Mouse (Mus musculus): Measurements from ENCODE around the gene Baiap3.
A peak's percentile ranks its signal among the peaks of the same experiment; 100 is the strongest.

The Baiap3 gene

DNA sequence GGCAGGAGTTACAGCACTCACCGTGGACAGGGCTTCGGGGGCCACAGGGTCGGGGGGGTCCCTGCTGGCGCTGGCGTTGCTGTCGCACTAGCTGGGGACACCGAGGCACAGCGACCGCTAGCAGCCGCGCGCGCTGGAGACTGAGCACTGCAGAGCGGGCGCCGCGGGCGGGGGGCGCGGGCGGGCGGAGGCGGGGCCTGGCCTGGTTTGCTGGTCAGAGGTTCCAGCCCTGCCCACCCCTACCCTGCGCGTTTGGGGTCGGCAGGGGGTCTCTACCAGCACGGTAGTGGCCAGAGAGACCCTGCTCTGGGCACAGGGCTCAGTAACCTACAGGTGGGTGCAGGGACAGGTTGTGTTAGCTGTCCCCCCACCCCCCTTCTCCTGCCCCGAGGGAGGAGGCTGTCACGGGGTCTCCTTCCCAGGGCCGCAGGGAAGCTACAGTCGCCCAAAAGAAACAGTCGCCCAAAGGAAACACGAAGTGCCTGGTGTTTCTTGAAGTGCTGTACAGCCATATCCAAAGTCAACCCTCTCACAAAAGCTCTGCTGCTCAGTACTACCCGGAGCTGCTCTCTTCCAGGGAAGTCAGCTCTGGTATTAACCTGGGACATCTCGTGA lies at the start of gene Baiap3:
Baiap3 (minus strand) TSS at position 225 of the 615 bp plus-strand sequence.
- DNase-seq = peak; percentile 67

DNA sequence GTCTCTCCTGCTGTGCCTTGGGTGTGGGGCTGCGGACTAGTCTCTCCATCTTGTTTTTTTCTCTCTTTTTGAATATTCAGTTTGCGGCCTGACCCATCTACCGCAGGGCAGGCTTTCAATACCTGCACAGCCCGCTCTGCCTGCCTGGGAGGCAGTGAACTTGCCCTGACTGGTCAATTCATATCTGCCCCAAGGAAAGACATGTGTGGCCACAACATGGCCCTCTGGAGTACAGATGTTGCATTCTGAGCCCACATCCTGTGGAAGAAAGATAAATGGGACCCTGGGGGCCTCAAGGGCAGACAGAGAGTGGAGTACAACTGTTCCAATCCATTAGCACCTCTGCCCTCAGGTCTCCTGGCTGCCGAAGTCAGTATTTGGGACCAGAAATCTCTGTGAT lies 41.9 kb upstream of the Baiap3 start, which contains the start of gene Prss34:
Prss34 (plus strand) TSS at position 301 of the 400 bp plus-strand sequence.
- DNase-seq = no peak

DNA sequence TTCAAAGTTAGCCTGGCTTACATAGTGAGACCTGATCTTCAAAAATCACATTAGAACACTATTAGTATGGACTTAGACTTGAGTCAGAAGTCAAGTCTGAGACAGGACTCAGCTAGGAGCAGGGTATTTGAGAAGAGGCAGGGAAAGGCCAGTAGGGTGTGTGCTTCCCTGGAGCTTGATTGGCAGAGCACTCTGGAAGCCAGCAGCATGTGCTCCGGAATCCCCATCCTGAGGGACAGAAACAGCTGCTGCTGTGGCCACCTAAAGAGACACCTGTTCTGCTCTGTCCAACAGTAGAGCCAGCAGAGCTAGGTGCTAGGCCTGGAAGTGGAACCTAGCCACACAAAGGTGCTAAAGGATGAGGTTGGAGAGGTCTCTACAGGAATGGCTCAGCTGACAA lies 37.9 kb upstream of the Baiap3 start:
- no peak for DNase-seq

DNA sequence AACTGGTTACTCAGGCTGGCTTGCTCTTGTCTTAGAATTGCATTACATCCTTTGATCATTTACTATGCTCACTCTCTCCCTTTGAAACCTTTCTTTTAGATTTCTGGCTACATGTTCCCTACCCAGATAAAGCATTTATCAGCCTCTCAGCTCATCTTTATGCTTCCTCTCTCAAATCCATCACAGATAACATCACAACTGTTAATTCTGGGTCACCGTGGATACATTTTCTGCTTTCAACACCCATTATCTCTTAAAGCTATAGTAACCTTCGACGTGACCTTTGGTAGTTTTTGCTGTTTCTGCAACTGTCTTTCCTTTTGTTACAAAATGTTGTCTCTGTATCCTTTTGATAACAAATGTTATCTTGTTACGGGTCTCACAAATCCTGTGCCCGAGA lies 37.3 kb upstream of the Baiap3 start:
- DNase-seq = no peak

DNA sequence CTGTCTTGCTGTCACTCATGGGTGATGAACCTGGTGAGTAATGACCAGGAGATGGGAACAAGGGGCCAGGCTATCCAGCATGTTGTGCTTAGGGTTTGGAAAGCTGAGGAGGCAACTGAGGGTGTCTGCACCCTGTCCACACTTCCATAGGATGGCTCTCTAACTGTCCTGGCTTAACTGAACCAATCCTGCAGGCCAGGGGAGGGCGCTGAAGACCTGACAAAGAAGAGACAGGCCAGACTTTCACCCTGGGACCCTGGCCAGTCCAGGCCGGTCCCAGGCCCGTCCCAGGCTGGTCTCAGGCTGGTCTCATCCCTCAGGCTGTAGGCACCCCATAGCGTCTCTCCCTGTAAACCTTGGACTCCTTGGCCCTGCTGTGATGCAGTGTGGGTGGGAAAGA lies 34.2 kb upstream of the Baiap3 start:
- no peak for DNase-seq

DNA sequence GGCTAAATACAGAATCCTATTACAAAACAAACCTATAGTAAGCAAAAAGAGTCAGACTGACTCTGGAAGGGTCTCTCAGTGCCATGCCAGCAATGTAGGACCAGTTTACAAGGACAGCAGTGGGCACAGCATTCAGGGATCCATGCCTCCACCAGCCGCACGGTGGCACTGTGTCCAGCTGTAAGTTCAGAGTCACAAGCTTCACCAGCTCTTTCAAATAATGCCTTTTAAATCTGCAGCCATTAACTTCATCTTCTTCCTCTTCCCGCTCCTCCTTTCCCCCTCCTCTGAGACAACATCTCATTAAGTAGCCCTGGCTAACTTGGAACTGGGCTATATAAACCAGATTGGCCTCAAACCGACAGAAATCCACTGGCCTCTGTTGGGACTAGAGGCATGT lies 32.7 kb upstream of the Baiap3 start:
- peak; percentile 52 for DNase-seq

DNA sequence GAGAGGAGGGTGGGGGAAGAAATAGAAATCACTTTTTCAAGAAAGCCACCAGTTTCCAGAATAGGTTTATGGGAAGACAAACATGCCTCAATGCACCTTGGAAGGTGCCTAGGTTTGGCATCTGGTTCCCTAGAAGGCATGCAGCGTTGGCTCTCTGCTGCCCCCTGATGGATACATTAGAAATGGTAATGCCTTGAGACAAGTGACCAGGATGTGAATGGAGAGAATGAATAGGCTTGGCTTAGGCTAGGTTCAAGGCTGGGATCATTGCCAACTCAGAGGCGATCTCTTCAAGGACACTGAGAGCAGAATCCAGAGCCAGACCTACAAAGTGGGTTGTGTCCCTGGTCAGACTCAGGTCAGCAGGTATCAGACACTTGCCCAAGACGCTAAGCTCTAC lies 28.9 kb upstream of the Baiap3 start:
- peak; percentile 80 for DNase-seq

DNA sequence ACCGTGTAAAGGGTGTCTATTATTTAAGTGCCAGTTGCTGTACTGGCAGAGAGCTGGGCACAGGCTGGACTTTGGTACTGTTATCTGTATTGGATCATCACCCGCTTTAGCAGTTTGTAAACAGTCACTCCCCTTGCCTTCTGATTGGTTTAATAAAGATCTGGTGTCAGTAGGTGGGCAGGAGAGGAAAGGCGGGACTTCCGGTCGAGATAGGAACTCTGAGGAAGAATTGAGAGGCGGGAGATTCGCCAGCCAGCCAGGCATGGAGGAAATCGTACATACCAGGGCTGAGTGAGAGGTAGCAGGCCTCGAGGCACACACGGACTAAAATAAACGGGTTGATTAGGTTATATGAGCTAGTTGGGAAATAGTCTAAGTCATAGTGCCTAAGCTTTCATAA lies 26.0 kb upstream of the Baiap3 start:
- peak; percentile 40 for DNase-seq

DNA sequence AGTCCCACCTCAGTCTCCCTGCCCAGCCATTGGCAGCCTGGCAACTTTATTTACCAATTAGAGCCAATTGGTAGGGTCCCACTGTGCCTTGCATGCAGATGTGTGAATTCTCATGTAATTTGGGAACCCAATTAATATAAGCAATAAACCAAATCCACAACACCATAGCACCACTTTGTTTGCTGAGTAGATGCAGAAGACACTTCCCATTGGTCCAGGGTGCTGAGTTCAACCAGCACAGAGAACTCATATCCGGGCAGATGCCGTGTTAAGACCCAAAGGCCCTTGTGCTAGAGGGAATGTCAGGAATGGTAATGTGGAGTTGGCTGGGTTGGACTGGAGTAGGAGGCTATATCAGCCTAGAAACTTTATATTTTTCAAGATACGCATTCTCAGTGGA lies 19.7 kb upstream of the Baiap3 start:
- DNase-seq = no peak

DNA sequence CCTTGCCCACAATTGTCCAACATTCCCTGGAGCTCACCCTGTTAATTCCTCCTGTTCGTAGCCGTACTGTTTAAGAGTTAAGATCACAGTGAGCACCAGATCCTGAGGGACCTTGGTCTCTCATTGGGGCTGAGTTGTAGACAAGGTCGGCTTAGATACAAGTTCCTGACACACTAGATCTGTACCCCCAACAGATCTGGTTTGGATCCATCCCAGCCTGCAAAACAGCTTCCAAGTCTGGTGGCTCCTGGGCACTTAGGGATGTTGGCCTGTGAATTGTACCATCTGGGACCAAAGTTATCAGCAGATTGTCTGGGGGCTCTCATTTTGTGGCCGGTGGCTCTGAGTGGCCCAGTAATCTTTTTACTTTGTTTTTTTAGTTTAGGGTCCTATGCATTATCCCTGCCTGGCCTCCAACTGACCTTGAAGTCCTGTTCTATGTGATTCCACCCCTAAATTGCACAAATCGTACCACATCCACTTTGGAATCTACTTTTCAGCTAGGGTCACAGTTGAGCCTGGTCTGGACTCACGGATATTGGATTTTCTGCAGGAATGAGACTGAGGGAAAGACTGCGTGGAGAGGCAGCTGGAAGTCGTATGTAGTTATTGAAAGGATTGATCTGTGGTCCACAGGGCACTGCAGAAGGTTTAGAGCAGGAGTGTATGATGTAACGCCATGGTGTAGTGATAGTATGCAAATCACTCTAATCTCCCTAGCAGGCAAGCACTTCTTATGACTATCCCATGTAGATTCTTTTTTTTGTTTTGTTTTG lies 18.6 kb upstream of the Baiap3 start, which contains the start of gene Ube2i:
Ube2i (minus strand) TSS at position 52 of the 776 bp plus-strand sequence.
- no peak for DNase-seq

DNA sequence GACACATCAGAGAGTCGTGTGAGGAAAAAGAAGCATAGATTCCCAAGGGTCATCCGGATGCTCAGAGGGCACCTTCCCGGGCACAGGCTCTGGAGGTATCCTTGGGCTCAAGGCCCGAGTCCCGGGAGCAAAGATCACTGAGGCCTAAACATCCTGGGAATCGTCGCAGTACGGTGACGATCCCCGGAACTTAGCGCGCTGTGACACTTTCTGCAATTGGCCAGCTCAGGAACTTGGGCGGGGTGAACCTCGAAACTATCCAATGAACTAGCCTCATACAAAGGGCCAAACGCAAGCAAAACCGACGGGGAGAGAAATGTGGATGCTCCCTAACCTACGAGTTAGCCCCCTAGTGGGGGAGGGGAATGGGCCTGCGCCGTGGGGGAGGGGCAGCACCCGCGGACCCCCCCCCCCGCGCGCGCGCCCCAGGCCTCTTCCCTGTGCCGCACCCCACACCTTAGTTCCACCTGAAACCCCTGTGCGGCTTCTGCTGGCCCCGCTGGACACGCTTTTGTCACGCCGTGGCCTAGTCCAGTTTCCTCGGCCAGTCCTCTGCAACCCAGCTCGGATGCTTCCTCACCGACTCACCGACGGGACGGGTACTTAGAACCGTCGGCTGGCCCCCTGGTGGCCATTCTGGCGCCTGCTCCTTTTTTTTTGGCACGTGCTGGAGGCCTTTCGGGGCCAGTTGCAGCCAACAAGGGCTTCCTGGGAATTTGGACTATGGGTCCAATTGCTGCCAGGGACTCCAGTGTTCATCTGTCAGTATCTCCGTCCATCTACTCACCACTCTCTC lies 17.7 kb upstream of the Baiap3 start:
- DNase-seq = peak; percentile 92

DNA sequence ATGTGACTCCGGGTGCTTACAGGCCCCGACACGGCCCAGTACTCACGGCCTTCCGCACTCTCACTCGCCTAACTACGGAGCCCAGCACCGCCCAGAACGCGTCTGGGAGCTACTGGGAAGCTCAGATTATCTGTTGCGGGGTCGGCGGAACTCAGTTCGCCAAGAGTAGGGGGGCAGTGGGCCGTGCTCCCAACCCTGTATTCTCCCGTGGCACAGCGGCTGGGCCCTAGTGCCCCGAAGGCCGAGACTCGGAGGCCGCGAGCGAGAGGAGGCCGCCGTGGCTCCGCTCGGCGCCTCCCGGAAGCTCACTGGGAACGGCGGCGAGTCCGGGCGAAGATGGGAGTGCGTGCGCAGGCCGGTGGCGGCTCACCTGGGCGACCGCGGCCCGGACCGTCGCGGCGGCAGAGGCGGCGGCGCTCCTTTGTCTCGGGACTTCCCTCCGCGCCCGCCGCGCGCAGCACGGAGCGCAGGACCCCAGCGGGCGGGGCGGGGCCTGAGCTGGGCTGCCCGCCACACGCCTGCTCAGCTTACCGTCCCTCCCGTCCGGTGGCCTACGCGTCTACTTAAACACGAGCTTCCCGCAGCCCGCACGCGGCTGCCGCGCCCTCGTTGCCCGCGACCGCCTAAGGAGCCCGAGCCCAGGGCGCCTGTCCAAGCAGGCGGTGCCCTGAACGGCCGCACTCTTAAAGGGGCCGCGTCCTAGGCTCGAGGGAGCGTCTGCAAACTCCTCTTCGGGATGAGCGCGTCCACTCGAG lies 17.0 kb upstream of the Baiap3 start:
- peak; percentile 86 for DNase-seq

DNA sequence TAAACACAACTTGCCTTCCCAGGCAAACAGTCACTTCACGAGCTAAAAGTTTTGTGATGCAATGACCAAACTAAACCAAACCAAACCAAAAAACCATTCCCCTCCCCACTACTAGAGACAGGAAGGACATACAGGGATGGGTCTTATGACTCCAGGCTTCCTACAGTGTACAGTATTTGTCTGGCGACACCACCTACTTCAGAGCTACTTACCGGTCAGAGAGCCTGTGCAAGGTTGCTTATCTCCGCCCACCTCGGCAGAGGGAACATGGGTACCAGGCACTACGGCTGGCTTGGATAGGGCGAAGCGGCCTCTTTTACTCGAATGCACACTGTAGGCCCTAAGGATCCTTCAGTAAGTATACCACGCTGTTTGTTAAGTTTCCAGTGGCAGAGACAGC lies 16.2 kb upstream of the Baiap3 start:
- peak; percentile 31 for DNase-seq

DNA sequence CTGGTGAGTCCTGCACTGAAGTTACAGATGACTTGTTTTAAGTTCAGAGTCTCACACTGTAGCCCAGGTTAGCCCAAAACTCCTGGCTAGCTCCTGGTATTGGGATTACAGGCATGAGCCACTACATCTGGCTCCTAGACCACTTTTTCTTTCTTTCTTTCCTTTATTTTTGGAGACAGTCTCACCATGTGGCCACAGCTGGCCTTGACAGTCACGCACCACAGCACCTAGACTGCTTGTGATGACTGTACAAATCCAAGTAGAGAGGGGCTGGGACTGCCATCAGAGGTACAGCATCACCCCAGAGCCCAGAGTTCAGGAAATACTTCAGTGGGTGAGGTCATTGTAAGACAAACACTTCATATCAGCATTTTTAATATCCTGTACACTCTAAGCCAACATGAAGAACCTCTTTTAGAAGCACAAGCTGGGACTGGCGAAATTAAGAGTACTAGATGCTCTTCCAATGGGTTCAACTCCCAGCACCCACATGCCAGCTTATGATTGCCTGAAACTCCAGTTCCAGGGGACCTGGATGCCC lies 14.7 kb upstream of the Baiap3 start:
- no peak for DNase-seq

DNA sequence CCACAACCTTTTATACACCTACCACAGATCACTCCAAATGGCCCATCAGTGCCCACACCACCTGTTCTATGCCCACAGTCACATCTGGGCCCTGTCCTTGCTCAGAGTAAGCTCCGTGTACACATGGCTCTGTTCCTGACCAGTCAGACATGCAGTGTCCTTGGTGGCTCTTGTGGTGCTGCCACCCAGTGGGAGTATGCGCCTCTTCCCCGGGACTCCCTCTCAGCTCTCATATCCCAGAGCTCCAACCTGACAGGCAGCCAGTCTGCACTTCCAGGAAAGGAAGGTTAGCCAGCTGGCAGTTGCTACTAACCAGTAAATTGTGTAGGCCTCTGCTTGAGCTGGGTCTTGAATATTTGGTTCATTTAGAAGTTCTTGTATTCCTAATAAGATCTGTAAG lies 8.3 kb upstream of the Baiap3 start:
- DNase-seq = peak; percentile 16

DNA sequence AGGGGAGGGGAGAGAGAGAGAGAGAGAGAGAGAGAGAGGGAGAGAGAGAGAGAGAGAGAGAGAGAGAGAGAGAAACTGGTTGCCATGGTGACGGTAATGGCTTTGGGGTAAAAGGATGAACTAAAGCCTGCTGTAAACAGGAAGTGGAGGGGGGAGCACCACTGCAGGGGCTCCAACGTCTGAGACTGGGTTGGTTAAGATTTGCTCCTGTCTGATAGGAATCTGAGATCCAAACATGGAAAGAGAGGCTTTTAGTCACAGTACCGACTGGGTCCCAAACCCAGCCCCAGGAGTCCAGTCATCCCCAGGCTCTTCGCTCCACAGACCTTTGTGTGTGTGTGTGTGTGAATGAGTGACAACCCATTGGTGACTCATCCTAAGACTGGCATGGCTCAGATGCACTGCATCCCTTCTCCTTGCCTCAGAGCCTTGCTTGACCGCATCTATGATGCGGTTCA lies 1.7 kb upstream of the Baiap3 start:
- peak; percentile 78 for DNase-seq

DNA sequence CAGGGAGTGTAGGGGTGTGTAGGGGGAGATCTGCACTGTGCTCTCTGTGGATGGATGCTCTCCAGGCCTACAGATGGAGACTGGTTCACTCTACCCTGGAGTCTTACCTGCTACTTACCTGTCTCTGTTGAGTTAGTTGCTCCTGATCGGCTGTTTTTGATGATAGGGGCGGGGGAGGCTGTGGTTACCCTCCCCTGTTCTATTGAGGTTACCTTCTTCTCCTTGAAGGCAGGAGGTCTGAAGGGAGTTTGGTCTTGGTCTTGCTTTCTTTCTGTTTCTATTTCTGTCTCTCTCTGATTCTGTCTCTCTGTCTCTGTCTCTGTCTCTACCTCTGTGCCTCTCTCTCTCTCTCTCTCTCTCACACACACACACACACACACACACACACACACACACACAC lies 1.1 kb downstream of the Baiap3 start:
- no peak for DNase-seq

DNA sequence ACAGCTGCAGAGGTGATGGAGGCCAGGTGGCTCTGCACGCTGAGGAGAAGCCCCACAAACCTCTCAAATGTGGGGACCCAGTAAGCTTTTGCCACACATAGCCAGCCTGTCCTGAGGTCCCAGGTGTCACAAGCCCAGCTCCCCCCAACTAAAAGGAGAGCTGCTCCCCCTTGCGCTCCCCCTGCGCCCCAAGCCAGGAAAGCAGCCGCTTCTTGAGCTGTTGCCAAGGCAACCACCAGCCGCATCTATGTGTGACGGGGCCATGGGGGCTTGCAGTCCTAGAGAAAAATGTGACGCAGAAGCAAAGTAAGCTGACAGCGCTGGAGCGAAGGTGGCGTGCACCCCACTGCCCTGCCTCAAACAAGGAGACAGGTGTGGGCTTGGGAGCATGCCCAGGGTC lies 2.4 kb downstream of the Baiap3 start:
- peak; percentile 86 for DNase-seq

DNA sequence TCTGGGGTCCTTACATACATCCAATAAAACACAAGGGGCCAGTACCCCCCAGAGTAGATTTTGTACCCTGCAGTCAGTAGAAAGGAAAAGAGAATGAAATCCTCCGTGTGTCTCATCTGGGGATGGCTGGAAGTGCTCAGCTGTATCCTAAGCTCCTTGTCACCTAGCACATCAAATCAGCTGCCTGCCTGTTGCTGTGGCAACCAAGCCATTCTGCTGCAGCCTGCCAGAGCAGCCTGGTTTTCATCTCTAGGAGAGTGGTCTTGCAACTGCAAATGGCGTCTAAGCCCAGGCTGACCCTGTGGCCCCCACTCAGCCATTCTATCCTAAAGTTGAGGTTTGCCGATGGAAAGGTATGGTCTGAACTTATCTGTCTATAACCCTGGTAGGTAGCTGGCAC lies 3.5 kb downstream of the Baiap3 start:
- no peak for DNase-seq

DNA sequence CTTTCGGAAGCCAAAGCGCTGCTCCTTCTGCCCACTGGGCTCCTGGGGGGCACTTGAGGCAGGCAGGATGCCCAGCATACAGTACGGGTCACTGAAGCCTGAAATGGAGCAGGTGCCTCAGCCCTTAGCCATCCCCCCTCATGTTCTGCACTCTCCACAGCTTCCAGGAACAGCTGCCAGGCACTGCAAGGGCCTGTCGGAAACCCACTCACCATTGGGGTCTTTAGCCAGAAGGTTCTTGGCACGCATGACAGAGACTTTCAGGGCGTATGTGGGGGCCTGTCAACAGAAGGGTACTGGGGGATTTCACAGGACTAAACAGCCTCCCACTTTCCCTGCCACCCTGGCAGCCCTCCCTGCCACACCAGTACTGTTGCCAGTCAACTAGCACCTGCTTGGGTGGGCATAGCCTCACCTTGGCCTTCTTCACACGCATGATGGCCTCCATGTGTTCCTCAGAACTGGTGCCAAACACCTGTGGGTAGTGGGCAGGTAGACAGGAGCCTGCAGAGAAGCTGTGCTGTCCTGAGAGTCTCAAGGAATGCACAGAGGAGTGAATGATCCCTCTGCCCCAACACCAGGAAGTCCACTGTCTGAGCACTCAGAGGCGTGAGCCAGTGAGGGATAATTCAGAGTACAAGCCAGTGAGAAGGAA lies 5.9 kb downstream of the Baiap3 start:
- no peak for DNase-seq

DNA sequence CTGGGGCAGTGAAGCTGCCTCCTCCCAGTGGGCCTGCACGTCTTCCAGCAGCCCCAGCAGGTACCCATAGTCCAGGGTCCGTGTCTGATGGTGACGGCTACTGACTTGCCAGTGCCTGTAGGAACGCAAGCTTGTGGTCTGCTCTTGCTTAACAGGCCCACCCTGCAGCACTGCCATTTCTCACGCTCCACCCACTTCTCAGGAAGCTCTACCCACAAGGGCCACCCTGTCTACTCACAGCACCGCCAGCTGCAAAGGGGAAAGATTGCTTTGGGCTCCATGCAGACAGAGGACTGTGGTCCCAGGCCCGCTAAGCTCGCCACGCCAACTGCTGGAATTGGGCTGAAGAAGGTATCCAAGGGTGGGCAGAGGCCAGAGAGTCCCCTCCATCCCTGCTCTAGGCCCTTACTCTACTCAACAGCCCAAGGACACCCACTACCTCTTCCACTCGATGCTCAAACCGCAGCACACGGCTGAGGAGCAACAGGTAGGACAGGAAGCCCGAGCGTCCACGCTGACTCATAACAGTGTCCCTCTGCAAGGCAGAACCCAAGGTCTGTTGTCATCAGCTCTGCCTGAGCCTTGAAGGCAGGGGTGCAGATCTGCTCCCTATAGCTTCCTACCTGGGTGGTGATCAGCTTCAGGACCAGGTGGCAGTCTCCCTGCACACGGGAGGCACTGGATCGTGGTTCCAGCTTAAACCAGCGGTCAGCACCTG lies 8.0 kb downstream of the Baiap3 start:
- DNase-seq = peak; percentile 59
